Mouse (Mus musculus) heart, postnatal 0 days (tissue): ENCODE measurements around the gene Tmem181a.
"Not testable (repeated sequence)": the region's sequence is repeated elsewhere in the genome, so short reads cannot be mapped to it uniquely, and the experiment has no call there.

Experiments used
- CTCF ChIP-seq: IDR thresholded peaks from 2 replicates; pipeline ENCODE4 v1.5.1; 2016; ENCODE audit warnings: antibody characterized with exemption, control low read depth, low read depth
- EP300 ChIP-seq: IDR thresholded peaks from 2 replicates; pipeline ENCODE4 v1.6.1; 2016; ENCODE audit warnings: antibody characterized with exemption, low read depth

- TF ChIP-seq CTCF, EP300: not testable (repeated sequence)
Measured at GRCm38 (mm10) chr17:6325021-6325420, 68.4 kb downstream of the Tmem181a start.
